Mouse (Mus musculus): ENCODE measurements around the gene Crtac1. TPM values are rescaled to one million over a fixed set of nuclear protein-coding genes. Genes with fewer than 3 reads are reported as not detected.
A peak's percentile ranks its signal among the peaks of the same experiment; 100 is the strongest.

Gene Crtac1
- polyA plus RNA-seq, 1 experiment from 2014 or later: 8.1 TPM

- no peaks in the 10 kb centered on the region for H3K9me3 ChIP-seq
- H3K27me3 ChIP-seq: peaks cover 31% of the 10 kb centered on the region
- H3K9ac ChIP-seq (replicated peaks): peak overlapping the region; percentile 57
- 0 out of 2 replicates have a peak overlapping the region, but pooled peaks have one; percentile 31 for H3K27ac ChIP-seq (replicated peaks)
- no peaks in the 10 kb centered on the region for H3K36me3 ChIP-seq
- peaks cover 29% of the 10 kb centered on the region for H3K4me1 ChIP-seq
- H3K4me2 ChIP-seq (replicated peaks): peak overlapping the region; percentile 63
- under 1% methylated on average over 25 of the region's 26 CpGs for WGBS
- peak; percentile 64 for ATAC-seq (ENCODE audit: low FRiP score, low read depth)
- H3K4me3 ChIP-seq: peak overlapping the region; percentile 40
Measured at GRCm38 (mm10) chr19:42380321-42380980, 51.1 kb downstream of the Crtac1 start.

- 48% methylated on average over 8 of the region's 8 CpGs for WGBS
- no peak for ATAC-seq (ENCODE audit: low FRiP score, low read depth)
- Histone ChIP-seq H3K9ac (replicated peaks) (no peak overlapping the region), H3K4me2 (replicated peaks) (no peak overlapping the region), H3K27ac (replicated peaks) (no peak overlapping the region), H3K36me3 (no peaks in the 10 kb centered on the region), H3K9me3 (no peaks in the 10 kb centered on the region), H3K4me1 (peaks cover 23% of the 10 kb centered on the region), H3K27me3 (peaks cover 31% of the 10 kb centered on the region), H3K4me3 (no peak overlapping the region)
Measured at GRCm38 (mm10) chr19:42379798-42380197, 51.8 kb downstream of the Crtac1 start.

GRCm38 (mm10) chr19:42377206-42377605, 54.4 kb downstream of the Crtac1 start:
- Histone ChIP-seq H3K9ac (replicated peaks) (no peak overlapping the region), H3K4me2 (replicated peaks) (no peak overlapping the region), H3K27ac (replicated peaks) (no peak overlapping the region), H3K36me3 (no peaks in the 10 kb centered on the region), H3K9me3 (no peaks in the 10 kb centered on the region), H3K4me1 (peaks cover 17% of the 10 kb centered on the region), H3K4me3 (no peak overlapping the region), H3K27me3 (peaks cover 13% of the 10 kb centered on the region)
- 86% methylated on average over 3 of the region's 3 CpGs for WGBS
- ATAC-seq (ENCODE audit: low FRiP score, low read depth): no peak

GRCm38 (mm10) chr19:42363551-42363950, 68.0 kb downstream of the Crtac1 start:
- H3K4me2 ChIP-seq (replicated peaks): no peak overlapping the region
- peaks cover 5% of the 10 kb centered on the region for H3K4me1 ChIP-seq
- no peak overlapping the region for H3K9ac ChIP-seq (replicated peaks)
- ATAC-seq (ENCODE audit: low FRiP score, low read depth): no peak
- WGBS: 94% methylated on average over 4 of the region's 4 CpGs
- H3K27ac ChIP-seq (replicated peaks): no peak overlapping the region
- no peak overlapping the region for H3K4me3 ChIP-seq
- H3K9me3 ChIP-seq: 0 out of 2 replicates have a peak, but pooled peaks cover 3% of the 10 kb centered on the region
- no peaks in the 10 kb centered on the region for H3K36me3 ChIP-seq
- no peaks in the 10 kb centered on the region for H3K27me3 ChIP-seq

- Histone ChIP-seq H3K4me2 (replicated peaks) (no peak overlapping the region), H3K36me3 (no peaks in the 10 kb centered on the region), H3K4me1 (peaks cover 5% of the 10 kb centered on the region), H3K27me3 (no peaks in the 10 kb centered on the region), H3K9me3 (0 out of 2 replicates have a peak, but pooled peaks cover 3% of the 10 kb centered on the region), H3K4me3 (no peak overlapping the region), H3K9ac (replicated peaks) (no peak overlapping the region), H3K27ac (replicated peaks) (no peak overlapping the region)
- ATAC-seq (ENCODE audit: low FRiP score, low read depth): no peak
- 57% methylated on average over 7 of the region's 7 CpGs for WGBS
Measured at GRCm38 (mm10) chr19:42358406-42358805, 73.2 kb downstream of the Crtac1 start.

- no peak overlapping the region for H3K4me3 ChIP-seq
- peaks cover 5% of the 10 kb centered on the region for H3K4me1 ChIP-seq
- ATAC-seq (ENCODE audit: low FRiP score, low read depth): no peak
- no peaks in the 10 kb centered on the region for H3K36me3 ChIP-seq
- no peak overlapping the region for H3K4me2 ChIP-seq (replicated peaks)
- no peaks in the 10 kb centered on the region for H3K27me3 ChIP-seq
- no peak overlapping the region for H3K9ac ChIP-seq (replicated peaks)
- H3K27ac ChIP-seq (replicated peaks): no peak overlapping the region
- 84% methylated on average over 5 of the region's 5 CpGs for WGBS
- H3K9me3 ChIP-seq: no peaks in the 10 kb centered on the region
Measured at GRCm38 (mm10) chr19:42356854-42357253, 74.7 kb downstream of the Crtac1 start.

GRCm38 (mm10) chr19:42355476-42355875, 76.1 kb downstream of the Crtac1 start:
- no peak overlapping the region for H3K9ac ChIP-seq (replicated peaks)
- no peak overlapping the region for H3K27ac ChIP-seq (replicated peaks)
- peaks cover 5% of the 10 kb centered on the region for H3K4me1 ChIP-seq
- no peaks in the 10 kb centered on the region for H3K36me3 ChIP-seq
- ATAC-seq (ENCODE audit: low FRiP score, low read depth): no peak
- no peaks in the 10 kb centered on the region for H3K9me3 ChIP-seq
- WGBS: 94% methylated on average over 16 of the region's 16 CpGs
- H3K4me3 ChIP-seq: no peak overlapping the region
- no peak overlapping the region for H3K4me2 ChIP-seq (replicated peaks)
- no peaks in the 10 kb centered on the region for H3K27me3 ChIP-seq

GRCm38 (mm10) chr19:42341183-42341582, 90.4 kb downstream of the Crtac1 start:
- H3K9me3 ChIP-seq: no peaks in the 10 kb centered on the region
- 39% methylated on average over 6 of the region's 6 CpGs for WGBS

GRCm38 (mm10) chr19:42332081-42332736, 99.4 kb downstream of the Crtac1 start:
- Histone ChIP-seq H3K27ac (replicated peaks) (no peak overlapping the region), H3K36me3 (no peaks in the 10 kb centered on the region), H3K9me3 (no peaks in the 10 kb centered on the region), H3K4me1 (no peaks in the 10 kb centered on the region), H3K27me3 (no peaks in the 10 kb centered on the region), H3K9ac (replicated peaks) (no peak overlapping the region), H3K4me3 (no peak overlapping the region), H3K4me2 (replicated peaks) (no peak overlapping the region)
- 50% methylated on average over 9 of the region's 9 CpGs for WGBS
- ATAC-seq (ENCODE audit: low FRiP score, low read depth): no peak

More at GRCm38 (mm10) chr19:42341183-42341582, 90.4 kb downstream of the Crtac1 start:
- H3K9ac ChIP-seq (replicated peaks): no peak overlapping the region
- no peak overlapping the region for H3K4me3 ChIP-seq
- no peak for ATAC-seq (ENCODE audit: low FRiP score, low read depth)
- H3K4me2 ChIP-seq (replicated peaks): no peak overlapping the region
- no peaks in the 10 kb centered on the region for H3K4me1 ChIP-seq
- H3K36me3 ChIP-seq: no peaks in the 10 kb centered on the region
- H3K27me3 ChIP-seq: peaks cover 6% of the 10 kb centered on the region; the same call in 1 of the 2 replicates
- H3K27ac ChIP-seq (replicated peaks): no peak overlapping the region

GRCm38 (mm10) chr19:42331446-42331845, 100.1 kb downstream of the Crtac1 start:
- Histone ChIP-seq H3K27ac (replicated peaks) (no peak overlapping the region), H3K4me3 (no peak overlapping the region), H3K4me2 (replicated peaks) (no peak overlapping the region), H3K36me3 (no peaks in the 10 kb centered on the region), H3K9ac (replicated peaks) (no peak overlapping the region), H3K4me1 (no peaks in the 10 kb centered on the region), H3K27me3 (no peaks in the 10 kb centered on the region), H3K9me3 (no peaks in the 10 kb centered on the region)
- ATAC-seq (ENCODE audit: low FRiP score, low read depth): no peak
- WGBS: 91% methylated on average over 7 of the region's 7 CpGs

- Histone ChIP-seq H3K4me3 (no peak overlapping the region), H3K27me3 (peaks cover 5% of the 10 kb centered on the region; the same call in 1 of the 2 replicates), H3K9me3 (no peaks in the 10 kb centered on the region), H3K4me2 (replicated peaks) (no peak overlapping the region), H3K9ac (replicated peaks) (no peak overlapping the region), H3K4me1 (no peaks in the 10 kb centered on the region), H3K36me3 (no peaks in the 10 kb centered on the region), H3K27ac (replicated peaks) (no peak overlapping the region)
- 84% methylated on average over 9 of the region's 9 CpGs for WGBS
- ATAC-seq (ENCODE audit: low FRiP score, low read depth): no peak
Measured at GRCm38 (mm10) chr19:42328160-42328559, 103.4 kb downstream of the Crtac1 start.

- ATAC-seq (ENCODE audit: low FRiP score, low read depth): no peak
Measured at GRCm38 (mm10) chr19:42325894-42326293, 105.7 kb downstream of the Crtac1 start.

More at GRCm38 (mm10) chr19:42325894-42326293, 105.7 kb downstream of the Crtac1 start:
- H3K9ac ChIP-seq (replicated peaks): no peak overlapping the region
- 9% methylated on average over 11 of the region's 11 CpGs for WGBS
- H3K4me2 ChIP-seq (replicated peaks): no peak overlapping the region
- no peak overlapping the region for H3K27ac ChIP-seq (replicated peaks)
- H3K27me3 ChIP-seq: peaks cover 11% of the 10 kb centered on the region; the same call in 1 of the 2 replicates
- H3K4me1 ChIP-seq: no peaks in the 10 kb centered on the region
- no peak overlapping the region for H3K4me3 ChIP-seq
- no peaks in the 10 kb centered on the region for H3K36me3 ChIP-seq
- no peaks in the 10 kb centered on the region for H3K9me3 ChIP-seq
